Mouse (Mus musculus): ENCODE data around the gene Mrpl51. TPM values are rescaled to one million over a fixed set of nuclear protein-coding genes. Genes with fewer than 3 reads are reported as not detected.
A peak's percentile ranks its signal among the peaks of the same experiment; 100 is the strongest.

Mrpl51 gene
- polyA plus RNA-seq, 1 experiment from 2014 or later = 160 TPM

DNA sequence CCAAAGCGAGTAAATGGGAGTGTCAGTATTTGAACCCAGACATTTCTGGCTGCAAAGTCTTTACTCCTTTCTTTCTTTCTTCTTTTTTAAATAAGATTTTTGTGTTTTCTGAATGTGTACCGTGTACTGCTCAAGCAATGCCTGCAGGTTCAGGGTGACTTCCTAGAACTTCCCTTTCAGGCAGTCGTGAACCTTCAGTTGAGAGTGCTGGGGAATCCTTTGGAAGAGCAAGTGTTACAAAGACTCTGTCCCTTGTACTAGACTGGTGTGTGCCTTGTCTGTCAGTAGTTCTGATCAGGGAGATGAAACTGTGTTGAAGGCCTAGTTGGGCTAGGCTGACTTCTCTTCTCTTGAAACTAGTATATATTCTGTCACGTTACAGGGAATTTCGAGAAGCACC is 1.2 kb downstream of the Mrpl51 start:
- Histone ChIP-seq H3K4me2 (peak overlapping the region; percentile 76), H3K9me3 (replicated peaks) (no peaks in the 10 kb centered on the region), H3K27ac (replicated peaks) (peak overlapping the region; percentile 99), H3K4me3 (replicated peaks) (peak overlapping the region; percentile 70), H3K27me3 (no peaks in the 10 kb centered on the region), H3K9ac (peak overlapping the region; percentile 80), H3K4me1 (replicated peaks) (peaks cover 34% of the 10 kb centered on the region), H3K36me3 (replicated peaks) (peaks cover 49% of the 10 kb centered on the region)
- WGBS (ENCODE audit: insufficient replicate concordance) = 9% methylated on average over 5 of the region's 5 CpGs
- ATAC-seq (ENCODE audit: insufficient read depth) = no peak

DNA sequence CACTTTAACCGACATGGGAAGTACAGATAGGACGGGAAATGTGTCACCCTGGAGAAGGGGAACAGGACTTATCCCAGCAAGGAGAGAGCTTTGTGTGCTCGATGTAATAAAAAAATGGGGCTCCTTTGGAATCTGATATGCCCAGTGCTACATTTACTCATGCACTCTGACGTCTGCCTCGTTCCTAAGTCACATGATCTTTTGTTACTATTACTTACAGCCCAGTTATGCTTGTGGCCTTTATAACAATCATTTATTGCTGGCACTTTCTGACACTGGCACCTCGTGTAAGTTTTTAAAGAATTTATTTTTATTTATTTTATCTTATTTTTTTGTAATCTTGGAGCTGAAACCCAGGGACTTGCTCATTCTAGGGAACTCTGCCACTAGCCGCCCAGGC is 1.8 kb downstream of the Mrpl51 start:
- 29% methylated on average over 7 of the region's 7 CpGs for WGBS (ENCODE audit: insufficient replicate concordance)
- H3K4me3 ChIP-seq (replicated peaks) = peak overlapping the region; percentile 70

DNA sequence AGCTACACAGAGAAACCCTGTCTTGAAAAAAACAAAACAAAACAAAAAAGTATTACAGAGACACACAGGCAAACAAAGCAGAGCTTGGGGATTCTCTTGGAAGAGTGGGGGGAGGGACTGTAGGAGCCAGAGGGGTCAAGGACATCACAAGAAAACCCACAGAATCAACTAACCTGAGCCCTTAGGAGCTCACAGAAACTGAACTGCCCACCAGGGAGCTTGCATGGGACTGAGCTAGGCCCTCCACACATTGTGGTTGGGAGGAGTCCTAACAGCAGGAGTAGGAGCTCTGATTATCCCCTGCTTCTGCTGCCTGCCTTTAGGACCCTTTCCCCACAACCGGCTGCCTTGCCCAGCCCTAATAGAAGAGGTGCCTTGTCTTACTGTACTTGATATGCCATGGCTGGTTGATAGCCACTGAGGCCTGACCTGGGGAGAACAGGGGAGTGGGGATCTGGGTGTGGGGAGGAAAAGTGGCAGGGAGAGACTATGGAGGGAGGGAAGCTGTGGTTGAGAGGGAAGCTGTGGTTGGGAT is 4.0 kb downstream of the Mrpl51 start:
- Histone ChIP-seq H3K36me3 (replicated peaks) (peaks cover 27% of the 10 kb centered on the region), H3K27me3 (no peaks in the 10 kb centered on the region), H3K9me3 (replicated peaks) (no peaks in the 10 kb centered on the region), H3K4me2 (no peak overlapping the region), H3K4me1 (replicated peaks) (peaks cover 16% of the 10 kb centered on the region), H3K9ac (no peak overlapping the region), H3K27ac (replicated peaks) (no peak overlapping the region), H3K4me3 (replicated peaks) (no peak overlapping the region)
- WGBS (ENCODE audit: insufficient replicate concordance) = 63% methylated on average over 1 of the region's 1 CpGs
- no peak for ATAC-seq (ENCODE audit: insufficient read depth)

More for the DNA sequence above, 1.8 kb downstream of the Mrpl51 start:
- H3K4me1 ChIP-seq (replicated peaks) = peaks cover 33% of the 10 kb centered on the region
- no peaks in the 10 kb centered on the region for H3K27me3 ChIP-seq
- H3K9me3 ChIP-seq (replicated peaks) = no peaks in the 10 kb centered on the region
- no peak for ATAC-seq (ENCODE audit: insufficient read depth)
- H3K36me3 ChIP-seq (replicated peaks) = peaks cover 44% of the 10 kb centered on the region
- H3K27ac ChIP-seq (replicated peaks) = peak overlapping the region; percentile 99
- peak overlapping the region; percentile 76 for H3K4me2 ChIP-seq
- peak overlapping the region; percentile 80 for H3K9ac ChIP-seq

DNA sequence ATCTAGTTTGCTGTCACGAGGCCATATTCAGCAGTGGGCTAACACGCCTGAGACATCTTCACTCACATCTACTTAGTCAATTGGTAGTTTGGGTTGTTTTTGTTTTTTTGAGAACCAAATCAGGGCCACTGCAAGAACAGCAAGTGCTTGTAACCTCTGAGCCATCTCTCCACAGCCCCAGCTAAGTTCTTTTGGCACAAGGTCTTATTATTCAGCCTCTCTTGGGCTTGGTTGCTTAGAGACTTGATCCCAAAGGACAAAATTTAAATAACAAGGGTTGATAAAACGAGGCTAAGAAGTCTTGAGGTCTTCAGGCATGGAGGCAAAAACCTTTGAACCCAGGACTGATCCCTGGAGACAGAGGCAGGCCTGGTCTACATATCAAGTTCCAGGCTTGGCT is 4.7 kb downstream of the Mrpl51 start:
- Histone ChIP-seq H3K9ac (no peak overlapping the region), H3K4me3 (replicated peaks) (no peak overlapping the region), H3K4me2 (no peak overlapping the region), H3K9me3 (replicated peaks) (no peaks in the 10 kb centered on the region), H3K27ac (replicated peaks) (no peak overlapping the region), H3K4me1 (replicated peaks) (peaks cover 16% of the 10 kb centered on the region), H3K27me3 (no peaks in the 10 kb centered on the region), H3K36me3 (replicated peaks) (peaks cover 27% of the 10 kb centered on the region)
- WGBS (ENCODE audit: insufficient replicate concordance) = 67% methylated on average over 3 of the region's 3 CpGs
- no peak for ATAC-seq (ENCODE audit: insufficient read depth)

DNA sequence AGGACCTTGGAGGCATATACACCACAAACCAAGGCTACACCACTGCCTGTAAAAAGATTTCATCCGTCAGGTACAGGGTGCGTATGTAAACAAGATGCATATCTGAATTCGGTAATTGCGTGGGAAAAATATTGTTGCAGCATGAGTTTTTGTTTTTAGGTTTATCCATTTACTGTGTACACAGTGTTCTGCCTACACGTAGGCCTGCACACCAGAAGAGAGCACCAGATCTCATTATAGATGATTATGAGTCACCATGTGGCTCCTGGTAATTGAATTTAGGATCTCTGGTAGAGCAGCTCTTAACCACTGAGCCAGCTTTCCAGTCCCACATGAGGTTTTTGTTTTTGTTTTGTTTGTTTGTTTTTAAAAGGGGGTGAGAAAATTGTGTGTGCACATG is 5.6 kb downstream of the Mrpl51 start:
- no peaks in the 10 kb centered on the region for H3K9me3 ChIP-seq (replicated peaks)
- H3K27ac ChIP-seq (replicated peaks) = no peak overlapping the region
- peaks cover 16% of the 10 kb centered on the region for H3K4me1 ChIP-seq (replicated peaks)
- H3K36me3 ChIP-seq (replicated peaks) = peaks cover 27% of the 10 kb centered on the region
- no peaks in the 10 kb centered on the region for H3K27me3 ChIP-seq
- H3K4me2 ChIP-seq = no peak overlapping the region
- ATAC-seq (ENCODE audit: insufficient read depth) = no peak
- H3K4me3 ChIP-seq (replicated peaks) = no peak overlapping the region
- H3K9ac ChIP-seq = no peak overlapping the region
- WGBS (ENCODE audit: insufficient replicate concordance) = 76% methylated on average over 5 of the region's 5 CpGs

DNA sequence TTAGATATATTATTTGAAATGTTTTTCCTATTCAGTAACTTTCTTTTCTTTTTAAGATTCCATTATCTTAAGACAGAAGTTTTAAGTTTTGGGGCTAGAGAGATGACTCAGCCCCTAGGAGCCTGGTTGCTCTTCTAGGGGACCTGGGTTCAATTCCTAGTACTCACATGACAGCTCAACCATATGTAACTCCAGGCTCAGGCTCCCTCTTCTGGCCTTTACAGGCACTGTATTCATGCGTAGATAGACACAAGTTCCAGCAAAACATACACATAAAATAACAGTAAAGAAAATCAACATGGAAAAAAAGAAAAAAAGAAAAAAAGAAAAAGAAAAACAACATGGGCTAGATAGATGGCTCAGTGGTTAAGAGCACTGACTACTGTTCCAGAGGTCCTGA is 18.8 kb downstream of the Mrpl51 start:
- ATAC-seq (ENCODE audit: insufficient read depth) = no peak
- Histone ChIP-seq H3K4me3 (replicated peaks) (no peak overlapping the region), H3K9ac (no peak overlapping the region), H3K27me3 (peaks cover 29% of the 10 kb centered on the region), H3K4me1 (replicated peaks) (peaks cover 3% of the 10 kb centered on the region; the same call in 1 of the 2 replicates), H3K27ac (replicated peaks) (no peak overlapping the region), H3K36me3 (replicated peaks) (no peaks in the 10 kb centered on the region), H3K9me3 (replicated peaks) (no peaks in the 10 kb centered on the region), H3K4me2 (no peak overlapping the region)
- WGBS (ENCODE audit: insufficient replicate concordance) = 71% methylated on average over 1 of the region's 1 CpGs

DNA sequence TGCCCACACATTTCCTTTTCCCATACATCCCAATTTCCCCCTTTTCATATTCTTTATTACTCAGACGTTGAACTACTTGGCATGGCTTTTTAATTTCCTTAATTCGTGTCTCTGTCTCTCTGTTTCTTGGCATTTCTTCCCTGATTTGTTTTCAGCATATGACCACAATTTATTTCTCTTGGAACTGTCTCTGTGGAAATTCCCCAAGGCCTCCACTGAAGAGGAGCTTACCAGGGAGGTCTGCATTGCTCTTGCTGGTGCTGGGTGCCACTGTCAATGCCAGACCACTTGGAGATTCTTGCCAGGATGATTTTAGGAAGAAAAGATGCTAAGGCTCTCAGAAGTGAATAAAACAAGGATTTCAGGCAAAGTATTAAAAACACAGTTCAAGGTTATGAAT is 21.0 kb downstream of the Mrpl51 start:
- no peak overlapping the region for H3K27ac ChIP-seq (replicated peaks)
- H3K9me3 ChIP-seq (replicated peaks) = no peaks in the 10 kb centered on the region
- no peak overlapping the region for H3K4me2 ChIP-seq
- H3K9ac ChIP-seq = no peak overlapping the region
- no peak for ATAC-seq (ENCODE audit: insufficient read depth)
- no peak overlapping the region for H3K4me3 ChIP-seq (replicated peaks)
- peaks cover 20% of the 10 kb centered on the region for H3K4me1 ChIP-seq (replicated peaks)
- 21% methylated on average over 2 of the region's 2 CpGs for WGBS (ENCODE audit: insufficient replicate concordance)
- H3K36me3 ChIP-seq (replicated peaks) = no peaks in the 10 kb centered on the region
- peaks cover 29% of the 10 kb centered on the region for H3K27me3 ChIP-seq

DNA sequence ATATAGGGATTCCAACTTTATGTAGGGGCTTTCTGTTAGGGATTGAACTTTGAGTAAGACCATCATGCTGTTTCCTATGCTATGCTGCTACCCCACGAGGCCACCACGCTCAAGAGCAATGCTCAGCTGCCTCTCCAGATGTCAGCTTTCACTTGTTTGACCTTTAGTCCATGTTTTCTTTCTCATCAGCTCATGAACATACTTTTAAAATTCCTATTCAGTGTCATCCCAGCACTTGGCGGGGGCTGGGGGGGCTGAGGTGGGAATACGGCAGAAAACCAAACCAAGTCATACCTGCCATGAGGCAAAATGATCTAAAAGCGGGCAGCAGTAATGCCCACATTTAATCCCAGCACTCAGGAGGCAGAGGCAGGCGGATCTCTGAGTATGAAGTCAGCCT is 21.5 kb downstream of the Mrpl51 start:
- Histone ChIP-seq H3K27ac (replicated peaks) (no peak overlapping the region), H3K9ac (no peak overlapping the region), H3K36me3 (replicated peaks) (no peaks in the 10 kb centered on the region), H3K27me3 (peaks cover 29% of the 10 kb centered on the region), H3K4me1 (replicated peaks) (peaks cover 20% of the 10 kb centered on the region), H3K4me2 (no peak overlapping the region), H3K9me3 (replicated peaks) (no peaks in the 10 kb centered on the region), H3K4me3 (replicated peaks) (no peak overlapping the region)
- 50% methylated on average over 6 of the region's 6 CpGs for WGBS (ENCODE audit: insufficient replicate concordance)
- ATAC-seq (ENCODE audit: insufficient read depth) = no peak

DNA sequence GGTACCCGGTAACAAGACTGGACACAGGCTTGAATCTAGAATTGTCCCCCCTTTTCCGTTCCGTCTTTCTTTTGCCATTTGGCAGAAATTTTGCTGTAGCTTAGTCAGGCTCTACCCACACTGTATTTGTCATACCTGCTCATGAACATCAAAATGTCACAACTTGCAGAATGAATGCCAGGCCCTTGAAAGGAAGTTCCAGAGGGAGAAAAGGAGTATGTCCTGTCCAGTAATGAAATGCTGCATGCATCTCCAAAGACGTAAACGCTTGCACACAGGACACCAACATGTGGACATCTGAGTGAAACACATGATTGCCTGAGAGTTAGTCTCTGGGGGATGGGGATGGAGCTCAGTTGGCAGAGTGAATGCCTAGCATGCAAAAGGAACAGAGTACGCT is 22.1 kb downstream of the Mrpl51 start:
- peaks cover 21% of the 10 kb centered on the region for H3K4me1 ChIP-seq (replicated peaks)
- peaks cover 29% of the 10 kb centered on the region for H3K27me3 ChIP-seq
- ATAC-seq (ENCODE audit: insufficient read depth) = no peak
- no peak overlapping the region for H3K27ac ChIP-seq (replicated peaks)
- H3K9me3 ChIP-seq (replicated peaks) = no peaks in the 10 kb centered on the region
- no peak overlapping the region for H3K9ac ChIP-seq
- no peak overlapping the region for H3K4me3 ChIP-seq (replicated peaks)
- 72% methylated on average over 6 of the region's 6 CpGs for WGBS (ENCODE audit: insufficient replicate concordance)
- H3K36me3 ChIP-seq (replicated peaks) = no peaks in the 10 kb centered on the region
- no peak overlapping the region for H3K4me2 ChIP-seq

DNA sequence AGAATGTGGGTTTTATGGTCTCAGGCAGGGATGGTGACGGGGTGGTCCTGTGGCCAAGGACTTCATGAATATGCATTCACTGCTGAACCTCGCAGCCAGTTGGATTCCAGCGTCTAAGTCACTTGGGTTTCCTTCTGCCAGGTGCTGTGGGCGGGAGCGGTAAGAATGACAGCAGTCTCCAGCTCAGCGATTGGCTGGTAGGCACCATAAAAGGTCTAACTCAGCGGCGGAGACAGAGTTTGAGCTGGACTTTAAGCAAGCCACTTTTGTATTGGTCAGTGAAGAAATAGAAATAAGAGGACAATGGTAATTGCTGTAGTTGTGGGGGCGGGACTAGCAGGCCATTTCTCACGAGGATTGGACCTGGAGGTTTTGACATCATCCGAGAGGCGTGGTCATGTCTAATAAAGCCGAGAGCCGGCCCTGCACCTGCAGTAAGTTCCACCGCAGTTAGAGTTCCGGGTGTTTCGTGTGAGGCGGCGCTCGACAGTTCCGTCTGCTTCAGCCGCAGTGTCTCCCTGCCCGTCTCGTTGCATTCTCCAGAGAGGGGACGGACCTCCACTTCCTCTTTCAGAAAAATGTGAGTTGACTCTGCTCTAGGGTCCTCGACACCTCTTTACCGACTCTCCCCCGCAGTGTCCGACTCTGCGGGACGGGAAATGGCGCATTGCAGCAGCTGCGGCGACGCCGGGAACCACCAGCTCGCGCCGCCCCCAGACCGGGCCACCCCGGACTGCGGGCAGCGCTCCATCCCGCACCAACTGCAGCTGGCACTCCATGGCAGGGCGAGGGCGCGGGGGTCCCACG is 23.8 kb downstream of the Mrpl51 start, which contains the start of gene Vamp1:
Vamp1 (plus strand) TSS at position 404 of the 807 bp plus-strand sequence.
- ATAC-seq (ENCODE audit: insufficient read depth) = peak; percentile 93
- H3K9me3 ChIP-seq (replicated peaks) = no peaks in the 10 kb centered on the region
- H3K4me3 ChIP-seq (replicated peaks) = peak within 1 kb of the TSS; percentile 80
- H3K9ac ChIP-seq = peak within 1 kb of the TSS; percentile 81
- H3K27me3 ChIP-seq = peaks cover 29% of the 10 kb centered on the region
- H3K4me2 ChIP-seq = peak within 1 kb of the TSS; percentile 98
- WGBS (ENCODE audit: insufficient replicate concordance) = under 1% methylated on average over 48 of the region's 48 CpGs
- H3K36me3 ChIP-seq (replicated peaks) = 0 out of 2 replicates have a peak, but pooled peaks cover 6% of the 10 kb centered on the region
- H3K27ac ChIP-seq (replicated peaks) = peak within 1 kb of the TSS; percentile 77
- peaks cover 24% of the 10 kb centered on the region for H3K4me1 ChIP-seq (replicated peaks)

DNA sequence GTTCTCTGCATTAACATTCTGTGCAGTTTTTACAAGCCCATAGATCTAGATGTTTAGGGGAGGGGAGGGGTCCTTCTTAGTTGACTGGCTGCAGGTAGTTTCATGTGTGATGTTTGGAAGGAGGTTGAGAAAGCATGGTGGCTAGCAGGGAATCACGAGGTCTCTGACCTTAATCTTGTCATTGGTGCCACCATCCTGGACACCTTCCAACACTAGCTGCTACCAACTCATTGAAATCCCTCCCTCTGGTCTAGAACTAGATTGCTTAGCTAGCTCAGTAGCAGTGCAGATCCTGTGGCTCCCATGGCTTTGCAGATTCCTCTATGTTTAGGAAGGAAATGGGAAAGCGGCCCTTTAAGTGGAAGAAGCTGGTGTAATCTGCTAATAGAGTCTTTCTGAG is 25.3 kb downstream of the Mrpl51 start:
- H3K36me3 ChIP-seq (replicated peaks) = 0 out of 2 replicates have a peak, but pooled peaks cover 6% of the 10 kb centered on the region
- 58% methylated on average over 2 of the region's 2 CpGs for WGBS (ENCODE audit: insufficient replicate concordance)
- peak overlapping the region; percentile 98 for H3K4me2 ChIP-seq
- H3K9me3 ChIP-seq (replicated peaks) = no peaks in the 10 kb centered on the region
- no peak for ATAC-seq (ENCODE audit: insufficient read depth)
- H3K9ac ChIP-seq = no peak overlapping the region
- H3K27me3 ChIP-seq = peaks cover 21% of the 10 kb centered on the region
- H3K4me1 ChIP-seq (replicated peaks) = peaks cover 24% of the 10 kb centered on the region
- H3K4me3 ChIP-seq (replicated peaks) = no peak overlapping the region
- H3K27ac ChIP-seq (replicated peaks) = no peak overlapping the region

All from liver, embryonic 15.5 days (tissue).